Mouse (Mus musculus): Measurements from ENCODE around the gene Gm12184. TPM values are rescaled to one million over a fixed set of nuclear protein-coding genes. Genes with fewer than 3 reads are reported as not detected.

Gene Gm12184
- polyA plus RNA-seq, 1 experiment, result 3.9 TPM

- H3K27me3 ChIP-seq (ENCODE audit: control insufficient read depth, insufficient read depth, low read length), result no peaks in the 10 kb centered on the region
Observed at GRCm38 (mm10) chr11:48871201-48871772, 44.8 kb upstream of the Gm12184 start, which contains the start of gene Irgm1. Gene Irgm1, minus strand, starts transcription at chr11:48871683.

GRCm38 (mm10) chr11:48870781-48871180, 44.3 kb upstream of the Gm12184 start:
- H3K36me3 ChIP-seq (ENCODE audit: control insufficient read depth, insufficient read depth, low read length), result peaks cover 15% of the 10 kb centered on the region
- no peaks in the 10 kb centered on the region for H3K27me3 ChIP-seq (ENCODE audit: control insufficient read depth, insufficient read depth, low read length)
- TF ChIP-seq POLR2A (IDR thresholded peaks at IDR 0.05; ENCODE audit: low read depth, low read length) (no peak), CTCF (IDR thresholded peaks at IDR 0.05; ENCODE audit: extremely low read depth, insufficient read length, insufficient replicate concordance, low read depth, low read length) (no peak)
- peak overlapping the region; percentile 81 for H3K4me3 ChIP-seq (ENCODE audit: low read depth, low read length)
- peak overlapping the region; percentile 94 for H3K27ac ChIP-seq (ENCODE audit: insufficient read depth, low read depth, low read length)
- peaks cover 14% of the 10 kb centered on the region; the same call in 1 of the 2 replicates for H3K4me1 ChIP-seq (ENCODE audit: control insufficient read depth, insufficient read depth, insufficient read length, low read length)
- WGBS, result 1% methylated on average over 7 of the region's 7 CpGs

More at GRCm38 (mm10) chr11:48871201-48871772, 44.8 kb upstream of the Gm12184 start, which contains the start of gene Irgm1:
- Histone ChIP-seq H3K4me1 (ENCODE audit: control insufficient read depth, insufficient read depth, insufficient read length, low read length) (peaks cover 14% of the 10 kb centered on the region; the same call in 1 of the 2 replicates), H3K27ac (ENCODE audit: insufficient read depth, low read depth, low read length) (peak within 1 kb of the TSS; percentile 94), H3K36me3 (ENCODE audit: control insufficient read depth, insufficient read depth, low read length) (peaks cover 10% of the 10 kb centered on the region), H3K4me3 (ENCODE audit: low read depth, low read length) (peak within 1 kb of the TSS; percentile 81)
- TF ChIP-seq POLR2A (IDR thresholded peaks at IDR 0.05; ENCODE audit: low read depth, low read length) (peak; percentile 60), CTCF (IDR thresholded peaks at IDR 0.05; ENCODE audit: extremely low read depth, insufficient read length, insufficient replicate concordance, low read depth, low read length) (no peak)
- WGBS, result under 1% methylated on average over 19 of the region's 19 CpGs

- H3K27me3 ChIP-seq (ENCODE audit: control insufficient read depth, insufficient read depth, low read length), result no peaks in the 10 kb centered on the region
- peaks cover 14% of the 10 kb centered on the region; the same call in 1 of the 2 replicates for H3K4me1 ChIP-seq (ENCODE audit: control insufficient read depth, insufficient read depth, insufficient read length, low read length)
- TF ChIP-seq CTCF (IDR thresholded peaks at IDR 0.05; ENCODE audit: extremely low read depth, insufficient read length, insufficient replicate concordance, low read depth, low read length) (no peak), POLR2A (IDR thresholded peaks at IDR 0.05; ENCODE audit: low read depth, low read length) (no peak; the same call in 1 of the 2 replicates)
- H3K27ac ChIP-seq (ENCODE audit: insufficient read depth, low read depth, low read length), result peak overlapping the region; percentile 75
- H3K36me3 ChIP-seq (ENCODE audit: control insufficient read depth, insufficient read depth, low read length), result peaks cover 24% of the 10 kb centered on the region
- peak overlapping the region; percentile 64 for H3K4me3 ChIP-seq (ENCODE audit: low read depth, low read length)
- 4% methylated on average over 7 of the region's 7 CpGs for WGBS
Observed at GRCm38 (mm10) chr11:48869380-48870110, 43.1 kb upstream of the Gm12184 start.

GRCm38 (mm10) chr11:48866481-48866880, 40.0 kb upstream of the Gm12184 start:
- Histone ChIP-seq H3K27me3 (ENCODE audit: control insufficient read depth, insufficient read depth, low read length) (no peaks in the 10 kb centered on the region), H3K4me3 (ENCODE audit: low read depth, low read length) (no peak overlapping the region), H3K4me1 (ENCODE audit: control insufficient read depth, insufficient read depth, insufficient read length, low read length) (peaks cover 6% of the 10 kb centered on the region; the same call in 1 of the 2 replicates), H3K36me3 (ENCODE audit: control insufficient read depth, insufficient read depth, low read length) (peaks cover 27% of the 10 kb centered on the region), H3K27ac (ENCODE audit: insufficient read depth, low read depth, low read length) (no peak overlapping the region)
- TF ChIP-seq CTCF (IDR thresholded peaks at IDR 0.05; ENCODE audit: extremely low read depth, insufficient read length, insufficient replicate concordance, low read depth, low read length) (no peak), POLR2A (IDR thresholded peaks at IDR 0.05; ENCODE audit: low read depth, low read length) (no peak)
- WGBS, result 96% methylated on average over 9 of the region's 9 CpGs

- Histone ChIP-seq H3K27ac (ENCODE audit: insufficient read depth, low read depth, low read length) (no peak overlapping the region), H3K27me3 (ENCODE audit: control insufficient read depth, insufficient read depth, low read length) (no peaks in the 10 kb centered on the region; the same call in 1 of the 2 replicates), H3K36me3 (ENCODE audit: control insufficient read depth, insufficient read depth, low read length) (peaks cover 27% of the 10 kb centered on the region), H3K4me3 (ENCODE audit: low read depth, low read length) (no peak overlapping the region), H3K4me1 (ENCODE audit: control insufficient read depth, insufficient read depth, insufficient read length, low read length) (peaks cover 5% of the 10 kb centered on the region; the same call in 1 of the 2 replicates)
- no peak for TF ChIP-seq CTCF (IDR thresholded peaks at IDR 0.05; ENCODE audit: extremely low read depth, insufficient read length, insufficient replicate concordance, low read depth, low read length)
- TF ChIP-seq POLR2A (IDR thresholded peaks at IDR 0.05; ENCODE audit: low read depth, low read length), result no peak
- 81% methylated on average over 3 of the region's 3 CpGs for WGBS
Observed at GRCm38 (mm10) chr11:48863808-48864207, 37.4 kb upstream of the Gm12184 start.

- Histone ChIP-seq H3K4me1 (ENCODE audit: control insufficient read depth, insufficient read depth, insufficient read length, low read length) (no peaks in the 10 kb centered on the region), H3K27me3 (ENCODE audit: control insufficient read depth, insufficient read depth, low read length) (no peaks in the 10 kb centered on the region; the same call in 1 of the 2 replicates), H3K36me3 (ENCODE audit: control insufficient read depth, insufficient read depth, low read length) (peaks cover 27% of the 10 kb centered on the region), H3K4me3 (ENCODE audit: low read depth, low read length) (no peak overlapping the region), H3K27ac (ENCODE audit: insufficient read depth, low read depth, low read length) (no peak overlapping the region)
- TF ChIP-seq POLR2A (IDR thresholded peaks at IDR 0.05; ENCODE audit: low read depth, low read length), result no peak
- TF ChIP-seq CTCF (IDR thresholded peaks at IDR 0.05; ENCODE audit: extremely low read depth, insufficient read length, insufficient replicate concordance, low read depth, low read length), result no peak
- WGBS, result 81% methylated on average over 1 of the region's 1 CpGs
Observed at GRCm38 (mm10) chr11:48862784-48863319, 36.4 kb upstream of the Gm12184 start.

GRCm38 (mm10) chr11:48859014-48859413, 32.6 kb upstream of the Gm12184 start:
- Histone ChIP-seq H3K4me3 (ENCODE audit: low read depth, low read length) (no peak overlapping the region), H3K27ac (ENCODE audit: insufficient read depth, low read depth, low read length) (no peak overlapping the region), H3K36me3 (ENCODE audit: control insufficient read depth, insufficient read depth, low read length) (peaks cover 2% of the 10 kb centered on the region; the same call in 1 of the 2 replicates), H3K27me3 (ENCODE audit: control insufficient read depth, insufficient read depth, low read length) (no peaks in the 10 kb centered on the region; the same call in 1 of the 2 replicates), H3K4me1 (ENCODE audit: control insufficient read depth, insufficient read depth, insufficient read length, low read length) (peaks cover 8% of the 10 kb centered on the region)
- TF ChIP-seq POLR2A (IDR thresholded peaks at IDR 0.05; ENCODE audit: low read depth, low read length), result no peak
- TF ChIP-seq CTCF (IDR thresholded peaks at IDR 0.05; ENCODE audit: extremely low read depth, insufficient read length, insufficient replicate concordance, low read depth, low read length), result no peak
- under 1% methylated on average over 6 of the region's 6 CpGs for WGBS

All from small intestine, adult 2 months (tissue).